Mouse (Mus musculus) brain, embryonic 14.5 days (tissue): ENCODE data around the gene Bmpr1b.

ENCODE experiments used
- CTCF ChIP-seq: fragments of 200-500 bp; IDR thresholded peaks from 2 replicates; pipeline ENCODE4 v1.5.1; 2012; ENCODE audit warnings: inconsistent platforms, mild to moderate bottlenecking, moderate library complexity, borderline replicate concordance; ENCODE audit not compliant: insufficient read depth, insufficient read length; ENCODE audit errors: extremely low read depth
- POLR2A ChIP-seq: fragments of 200-500 bp; IDR thresholded peaks from 2 replicates; pipeline ENCODE4 v1.6.1; 2012; ENCODE audit warnings: mild to moderate bottlenecking, inconsistent platforms, borderline replicate concordance; ENCODE audit not compliant: poor library complexity, insufficient read depth, insufficient read length, severe bottlenecking; ENCODE audit errors: extremely low read depth

DNA sequence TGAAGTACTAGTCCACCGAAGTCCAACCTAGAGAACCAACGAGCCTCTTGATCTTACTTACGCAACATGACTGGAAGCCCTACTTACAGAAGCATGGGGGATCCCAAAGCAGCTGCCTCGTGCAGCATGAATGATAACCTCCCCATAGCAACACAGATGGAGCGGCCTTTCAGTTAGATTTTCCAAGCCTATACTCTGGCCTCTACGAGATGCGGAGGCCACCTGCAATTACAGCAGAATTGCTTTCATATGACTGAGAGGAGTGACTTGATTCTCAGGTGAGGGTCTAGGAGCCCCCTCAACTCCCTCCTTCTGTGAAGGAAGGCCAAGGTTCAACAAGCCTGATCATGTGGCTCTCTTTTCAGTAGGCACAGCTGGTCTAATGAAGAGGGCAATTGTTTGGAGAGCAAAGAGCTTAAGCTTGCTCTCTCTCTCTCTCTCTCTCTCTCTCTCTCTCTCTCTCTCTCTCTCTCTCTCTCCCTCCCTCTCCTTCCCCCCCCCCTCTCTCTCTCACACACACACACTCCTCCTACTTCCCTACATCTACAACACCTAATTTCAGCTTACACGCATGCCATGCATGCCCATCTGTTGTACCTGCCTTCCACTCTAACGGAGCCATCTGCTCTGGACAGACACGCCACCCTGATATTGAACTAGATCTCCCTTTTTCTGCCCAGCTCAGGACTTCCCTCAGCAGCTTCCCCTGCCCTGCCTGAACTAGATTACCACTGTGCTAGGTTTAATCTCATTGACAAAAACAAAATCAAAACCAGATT is 65.0 kb downstream of the Bmpr1b start:
- TF ChIP-seq POLR2A (no peak), CTCF (no peak)
